Mouse (Mus musculus) inflammation-experienced regulatory T-cells, adult 6 months (primary cell): ENCODE data around the gene Ccdc39. TPM values are rescaled to one million over a fixed set of nuclear protein-coding genes. Genes with fewer than 3 reads are reported as not detected.

ENCODE experiments used
- ATAC-seq: one replicate; pipeline ENCODE4 v1.8.0; 2017
- polyA plus RNA-seq, 3 experiments: library from polyadenylated mRNA; unstranded; fragments of 100-300 nt; shearing (Covaris generic); gene quantifications; one replicate each; pipeline ENCODE4 v1.2.1; 2017

The Ccdc39 gene
- 1 to 10 TPM in 1 of 3 experiments, under 1 TPM in 2; 0.26 to 1.0 (median 0.39) TPM for polyA plus RNA-seq

DNA sequence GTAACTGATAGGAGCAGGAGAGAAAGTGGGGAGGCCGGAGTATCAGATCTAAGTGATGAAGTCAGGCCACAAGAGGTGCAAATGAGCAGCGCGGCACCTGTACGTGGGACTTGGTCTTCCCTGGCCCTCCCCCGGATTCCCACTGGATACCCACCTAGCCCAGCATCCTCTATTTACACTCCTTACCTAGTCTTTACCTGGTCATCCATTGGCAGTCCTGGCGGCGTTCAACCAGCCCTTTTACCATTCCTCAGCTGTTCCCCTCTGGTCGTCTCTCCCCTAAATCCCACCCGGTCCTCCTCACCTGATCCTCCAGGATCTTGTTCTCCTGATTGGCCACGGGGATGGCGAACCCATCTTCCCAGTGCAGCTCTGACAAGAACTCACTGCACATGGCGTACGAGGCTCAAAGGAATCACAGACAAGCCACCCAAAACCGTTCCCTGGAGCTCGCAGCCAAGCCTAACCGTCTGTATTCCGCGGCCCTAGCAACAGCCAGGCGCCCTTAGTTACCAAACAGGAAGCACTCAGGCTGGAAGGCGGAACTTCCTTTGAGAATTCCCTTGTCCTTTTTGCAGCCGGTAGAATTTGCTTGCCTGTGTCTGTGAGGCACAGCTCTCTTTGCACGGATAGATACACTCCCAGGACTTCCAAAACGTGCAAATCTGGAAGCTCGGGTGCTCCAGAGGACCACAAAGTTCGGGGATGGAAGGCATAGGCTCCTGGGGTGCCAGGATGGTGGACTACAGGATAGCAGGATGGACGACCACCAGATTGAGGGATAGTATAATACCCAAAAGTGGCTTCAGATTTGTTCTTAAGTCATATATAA is at the start of gene Ccdc39:
Ccdc39 (minus strand) TSS at position 510 of the 832 bp plus-strand sequence.
- peak; percentile 93 for ATAC-seq

DNA sequence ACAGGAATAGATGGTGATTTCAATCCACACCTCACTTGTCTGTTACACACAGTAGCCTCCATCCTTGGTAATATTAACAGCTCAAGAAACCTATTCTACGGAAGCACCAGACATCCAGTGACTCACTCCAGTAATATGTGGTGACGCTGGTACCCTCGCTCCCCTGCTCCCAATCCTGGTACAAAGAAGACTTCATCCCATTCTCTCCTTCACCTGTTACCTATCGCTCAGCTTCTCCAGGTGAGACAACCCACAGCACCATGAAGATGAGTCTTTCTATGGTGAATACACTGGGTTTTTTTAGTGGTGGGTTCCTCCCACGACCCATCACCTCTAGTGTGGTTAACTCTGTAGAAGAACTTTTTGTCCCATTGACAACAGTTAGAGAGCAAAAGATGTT is 49.3 kb upstream of the Ccdc39 start:
- no peak for ATAC-seq

DNA sequence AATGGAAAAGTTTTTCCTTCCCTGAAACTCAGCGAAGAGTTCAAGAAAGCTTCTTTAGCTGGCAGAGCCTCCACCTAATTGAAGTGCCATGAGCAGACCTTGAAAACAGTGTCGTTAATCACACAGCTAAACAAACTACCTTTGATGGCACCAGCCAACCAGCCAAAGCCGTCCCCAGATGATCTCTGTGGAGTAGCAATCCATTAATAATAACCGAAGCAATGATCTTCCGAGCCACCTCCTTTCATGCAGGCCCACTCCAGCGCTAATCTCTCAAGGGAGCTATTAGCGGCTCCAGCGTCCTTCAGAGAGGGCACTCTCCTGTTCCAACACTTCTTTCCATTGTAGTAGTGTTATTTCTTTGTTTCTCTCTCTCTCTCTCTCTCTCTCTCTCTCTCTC is 43.3 kb upstream of the Ccdc39 start:
- no peak for ATAC-seq

DNA sequence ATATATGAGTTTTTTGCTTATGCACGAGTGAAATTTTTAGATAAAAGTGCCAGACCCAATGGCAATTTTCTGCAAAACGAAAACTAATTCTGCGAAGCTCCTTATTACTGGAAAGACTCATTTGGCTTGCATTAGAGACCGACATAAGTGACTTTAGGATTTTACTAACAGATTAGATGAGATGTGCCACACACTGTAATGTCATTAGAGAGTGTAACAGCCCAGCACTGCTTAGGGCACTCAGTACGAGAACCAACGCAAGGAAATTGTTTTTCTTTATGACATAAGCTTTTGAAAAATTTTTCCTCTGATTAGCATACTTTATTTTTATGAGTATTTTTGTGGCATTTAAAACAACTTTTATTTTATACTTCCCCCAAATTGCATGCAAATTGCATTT is 39.0 kb upstream of the Ccdc39 start:
- ATAC-seq = no peak

DNA sequence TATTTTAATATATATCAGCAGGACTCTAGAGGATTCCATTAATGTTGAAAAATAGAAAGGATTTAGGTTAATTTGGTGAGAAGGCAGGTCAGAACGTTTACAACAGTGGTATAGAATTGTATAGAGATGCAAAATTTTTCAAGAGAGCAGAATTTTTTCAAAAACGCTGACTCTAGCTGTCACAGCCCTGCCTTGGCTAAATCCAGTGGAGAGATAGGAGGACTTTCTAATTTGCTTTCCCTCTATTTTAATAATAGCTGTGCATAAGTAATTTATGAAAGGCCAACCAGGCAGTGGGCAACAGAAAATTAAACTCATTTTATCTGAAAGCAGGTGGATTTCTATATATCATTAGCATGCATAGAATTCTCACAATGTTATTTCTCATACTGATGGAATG is 38.6 kb upstream of the Ccdc39 start:
- no peak for ATAC-seq

DNA sequence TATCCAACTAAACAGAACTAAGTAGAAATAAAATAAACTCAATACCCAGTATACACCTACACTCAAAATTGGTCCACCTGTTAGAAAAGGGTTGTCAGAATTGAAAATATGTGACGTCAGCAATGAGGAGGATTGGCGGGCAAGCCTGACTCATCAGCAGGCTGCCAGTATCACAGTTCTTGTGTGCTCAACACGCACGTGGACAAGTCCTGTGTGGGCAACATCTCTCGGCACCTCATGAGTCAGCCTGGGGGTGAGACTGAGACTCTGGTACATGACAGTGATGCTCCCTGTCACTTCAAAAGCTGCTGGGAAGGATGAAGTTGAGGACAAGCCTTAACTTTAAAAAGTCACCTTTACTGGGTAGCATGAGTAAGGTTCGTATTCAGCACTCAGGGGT is 34.6 kb upstream of the Ccdc39 start:
- no peak for ATAC-seq

DNA sequence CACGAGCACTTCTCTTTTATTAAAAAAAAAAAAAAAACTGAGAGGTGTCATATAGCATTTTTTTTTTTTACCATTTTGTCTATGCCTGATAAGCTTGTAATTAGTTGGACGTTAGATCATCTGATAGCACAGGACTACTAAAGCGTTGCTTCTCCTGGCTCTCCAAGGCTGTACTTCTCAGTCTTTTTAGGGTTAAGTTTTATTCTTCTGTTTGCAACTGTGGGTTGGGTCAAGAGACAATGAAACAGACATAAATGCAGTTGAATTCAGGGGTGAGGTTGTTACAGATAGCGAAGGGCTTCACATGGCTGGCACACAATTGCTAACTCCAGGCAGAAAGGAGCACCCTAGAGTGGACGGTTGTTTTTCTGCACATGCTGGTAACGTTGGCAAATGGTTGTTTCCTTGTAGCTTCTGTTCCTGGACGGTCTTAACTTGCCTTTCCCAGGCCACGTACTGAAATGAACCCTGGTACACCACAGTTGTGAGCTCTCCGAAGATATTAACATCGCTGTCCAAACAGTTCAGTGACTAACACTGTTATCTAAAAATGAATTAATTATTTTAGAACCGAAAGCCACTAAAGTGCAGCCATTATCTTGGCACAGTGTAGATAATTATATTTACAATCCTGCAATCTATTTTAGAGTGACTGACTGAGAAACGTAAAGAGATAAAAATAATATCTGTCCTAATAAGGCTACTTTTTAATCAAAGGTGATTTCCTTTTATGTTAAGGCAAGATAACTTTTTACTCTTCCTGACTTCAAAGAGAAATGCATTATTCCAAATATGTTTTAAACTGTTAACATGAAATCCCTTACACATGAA is 30.6 kb upstream of the Ccdc39 start:
- ATAC-seq = no peak

DNA sequence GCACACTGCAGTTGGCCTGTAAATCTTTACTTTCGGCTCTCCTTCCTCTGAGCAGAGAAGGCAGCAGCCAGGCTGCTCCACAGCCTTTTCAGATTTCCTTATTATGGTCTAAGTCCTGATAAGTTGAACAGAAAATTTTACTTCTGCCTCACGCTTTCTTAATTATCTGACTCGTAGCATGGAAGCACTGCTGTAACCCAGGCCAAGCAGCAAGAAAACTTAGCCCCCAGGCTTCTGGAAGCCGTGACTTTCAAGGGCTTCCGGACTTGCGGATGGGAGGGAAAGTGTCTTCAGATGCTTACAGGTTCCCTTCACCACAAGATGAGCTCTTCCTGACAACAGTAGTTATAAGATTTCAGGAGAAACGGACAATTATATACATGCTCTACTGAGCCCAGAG is 29.7 kb upstream of the Ccdc39 start:
- ATAC-seq = no peak

DNA sequence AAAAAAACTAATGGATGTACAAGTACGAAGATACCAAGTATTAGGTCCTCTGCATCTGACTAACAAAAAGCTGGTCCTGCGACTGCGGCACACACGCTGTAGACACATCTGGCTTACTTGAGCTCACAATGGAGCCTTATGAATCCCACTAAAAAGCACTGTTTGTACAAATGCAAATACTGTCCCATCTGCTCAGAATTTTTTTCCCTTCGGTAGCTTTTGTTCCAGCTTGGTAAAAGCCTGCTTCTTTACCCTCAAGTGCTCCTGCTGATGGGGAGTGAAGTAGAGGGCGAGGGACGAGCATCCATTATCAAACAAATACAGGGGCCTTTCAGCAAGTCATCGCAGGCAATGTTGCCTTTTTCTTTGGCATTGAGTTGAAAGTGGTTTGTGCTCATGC is 29.3 kb upstream of the Ccdc39 start:
- ATAC-seq = no peak

DNA sequence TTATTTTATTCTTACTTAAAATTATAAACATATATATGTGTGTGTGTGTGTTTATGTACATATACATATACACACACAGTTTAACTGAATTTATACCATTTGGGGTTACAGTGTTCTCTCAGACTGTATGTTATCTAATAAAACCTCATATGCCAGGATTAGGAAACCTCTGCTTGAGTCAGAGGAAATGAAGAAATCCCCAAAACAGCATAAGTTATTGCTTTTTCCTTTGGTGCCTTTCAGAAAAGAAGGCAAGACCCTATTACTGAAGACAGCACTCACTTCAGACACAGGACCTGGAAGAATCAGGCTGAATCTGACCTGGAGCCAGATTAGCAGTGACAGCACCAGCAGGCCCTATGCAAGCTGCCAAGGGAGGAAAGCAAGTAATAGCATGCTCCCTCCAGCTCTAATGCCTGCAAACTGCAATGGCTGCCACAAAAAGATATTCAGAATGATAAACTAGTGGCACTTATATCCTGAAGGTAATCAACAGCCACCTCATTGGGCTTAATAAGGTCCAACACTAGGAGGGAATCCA is 20.0 kb upstream of the Ccdc39 start:
- ATAC-seq = no peak

DNA sequence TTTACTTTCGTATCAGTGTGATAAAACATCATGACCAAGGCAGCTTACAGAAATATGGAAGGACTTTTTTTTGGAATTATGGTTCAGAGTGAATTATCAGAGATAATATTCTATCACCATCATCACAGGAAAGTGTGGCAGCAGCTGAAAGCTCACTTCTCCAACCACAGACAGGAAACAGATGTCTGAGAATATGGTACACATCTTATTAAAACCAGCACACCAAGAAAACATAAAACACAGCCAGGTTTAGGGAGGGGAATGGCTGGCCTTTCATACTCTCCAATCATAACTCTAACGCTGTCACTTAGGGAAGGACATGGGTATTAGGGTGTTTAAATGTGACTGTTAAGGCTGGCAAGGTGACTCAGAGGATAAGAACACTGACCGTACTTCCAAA is 14.8 kb upstream of the Ccdc39 start:
- no peak for ATAC-seq

DNA sequence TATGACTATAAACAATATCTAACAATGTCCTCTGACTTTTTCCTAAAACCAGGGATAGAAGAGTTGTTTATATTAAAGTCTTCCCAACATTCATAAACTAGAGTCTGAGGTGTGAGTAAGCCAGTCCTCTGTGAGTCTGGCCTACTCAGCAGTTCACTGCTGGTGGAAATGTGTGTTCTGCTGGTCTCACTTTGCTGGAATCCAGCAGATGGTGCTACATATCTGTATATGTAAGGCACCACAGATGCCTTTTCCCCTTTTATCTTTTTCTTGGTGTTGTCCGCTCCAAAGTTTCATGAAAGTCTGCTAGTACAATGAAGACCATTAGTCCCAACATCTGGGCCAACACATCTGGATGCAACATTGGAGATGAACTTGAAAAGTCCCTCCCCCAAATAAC is 9.0 kb upstream of the Ccdc39 start:
- ATAC-seq = no peak

DNA sequence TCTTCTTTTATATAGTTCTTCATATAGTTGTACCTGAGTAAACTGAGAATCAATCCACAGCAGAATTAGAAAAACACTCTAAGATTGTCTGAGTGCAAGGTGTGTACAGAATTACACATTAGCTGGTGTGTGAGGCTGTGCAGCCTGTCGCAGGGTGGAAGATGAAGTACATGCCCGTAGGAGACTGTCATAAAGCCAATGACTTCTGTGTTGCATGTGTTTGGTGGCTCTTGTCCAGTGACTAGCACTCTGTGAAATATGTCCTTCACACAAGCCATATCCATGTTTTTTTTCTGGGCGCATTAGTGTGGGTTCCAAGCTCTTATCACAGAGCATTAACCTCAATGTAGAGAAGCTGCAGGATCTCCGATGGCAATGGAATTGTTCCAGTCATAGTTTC is 6.7 kb upstream of the Ccdc39 start:
- ATAC-seq = no peak

DNA sequence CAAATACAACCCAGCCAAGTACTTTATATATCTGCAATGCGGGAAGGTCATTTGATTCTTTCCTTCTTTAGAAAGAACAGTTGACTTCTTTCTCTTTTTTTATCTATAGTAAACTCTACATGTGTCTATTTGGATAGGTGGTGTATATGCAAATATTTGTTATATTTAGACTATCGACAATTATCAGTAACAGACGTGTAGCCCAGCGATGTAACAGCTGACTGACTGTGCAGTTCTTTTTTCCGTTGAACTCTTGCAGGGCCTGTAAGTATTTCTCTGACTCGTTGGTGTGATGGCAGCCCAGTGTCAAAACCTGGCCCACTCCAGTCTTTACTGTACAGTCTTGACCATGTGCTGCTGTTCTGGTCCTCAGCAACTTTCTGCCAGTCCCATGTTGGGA is 2.5 kb upstream of the Ccdc39 start:
- no peak for ATAC-seq

DNA sequence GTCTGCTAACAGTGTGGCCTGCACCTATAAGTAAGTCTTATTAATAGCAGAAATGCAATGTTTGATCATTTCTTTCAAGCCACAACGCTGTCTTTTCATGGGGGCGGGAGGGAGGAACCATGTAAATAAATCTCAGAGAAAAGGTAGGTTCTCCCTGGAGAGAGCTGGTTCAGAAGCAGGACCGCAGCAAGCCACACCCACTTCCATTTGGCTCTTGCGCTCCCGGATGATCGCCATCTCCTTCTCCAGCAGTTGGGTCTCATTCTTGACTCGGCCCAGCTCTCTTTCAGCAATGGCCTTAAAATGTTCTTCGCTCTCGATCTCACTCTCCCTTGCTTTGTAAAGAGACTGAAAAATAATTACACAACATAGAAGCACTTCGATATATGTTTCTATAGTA is 5.2 kb downstream of the Ccdc39 start:
- no peak for ATAC-seq

DNA sequence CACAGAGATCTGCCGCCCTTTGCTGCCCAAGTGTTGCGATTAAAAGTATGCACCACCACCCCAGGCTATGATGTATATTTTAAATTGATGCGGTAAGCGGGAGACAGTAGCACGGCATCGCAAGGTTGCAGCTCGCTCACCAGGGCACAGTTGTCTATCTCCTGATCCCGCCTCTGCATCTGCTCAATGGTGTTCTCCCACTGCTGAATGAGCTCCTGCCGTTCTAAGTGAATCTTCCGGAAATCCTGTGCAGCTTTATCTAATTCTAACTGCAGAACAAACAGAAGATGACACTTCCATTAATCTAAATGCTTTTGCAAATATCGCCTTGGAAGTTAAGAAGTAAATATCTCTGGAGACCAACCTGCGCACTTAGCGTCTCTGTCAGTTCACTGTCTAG is 7.5 kb downstream of the Ccdc39 start:
- ATAC-seq = no peak

DNA sequence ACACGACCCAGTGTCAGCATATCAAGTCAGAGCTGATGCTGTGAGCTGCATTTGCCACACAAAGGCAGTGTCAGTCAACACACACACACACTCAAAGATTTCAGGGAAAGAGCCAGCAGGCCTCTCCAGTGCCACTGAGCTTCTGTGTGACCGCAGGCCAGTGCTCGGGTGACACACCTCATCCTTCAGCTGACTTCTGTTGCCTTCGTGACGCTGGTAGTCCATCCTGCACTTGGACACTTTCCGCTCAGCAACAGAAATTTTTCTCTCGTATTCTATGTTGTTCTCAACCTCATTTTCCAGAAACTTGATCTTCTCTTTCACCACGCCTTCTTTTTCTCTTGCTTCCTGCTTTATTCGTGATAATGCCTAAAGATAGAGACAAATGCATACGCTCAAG is 11.8 kb downstream of the Ccdc39 start:
- no peak for ATAC-seq

DNA sequence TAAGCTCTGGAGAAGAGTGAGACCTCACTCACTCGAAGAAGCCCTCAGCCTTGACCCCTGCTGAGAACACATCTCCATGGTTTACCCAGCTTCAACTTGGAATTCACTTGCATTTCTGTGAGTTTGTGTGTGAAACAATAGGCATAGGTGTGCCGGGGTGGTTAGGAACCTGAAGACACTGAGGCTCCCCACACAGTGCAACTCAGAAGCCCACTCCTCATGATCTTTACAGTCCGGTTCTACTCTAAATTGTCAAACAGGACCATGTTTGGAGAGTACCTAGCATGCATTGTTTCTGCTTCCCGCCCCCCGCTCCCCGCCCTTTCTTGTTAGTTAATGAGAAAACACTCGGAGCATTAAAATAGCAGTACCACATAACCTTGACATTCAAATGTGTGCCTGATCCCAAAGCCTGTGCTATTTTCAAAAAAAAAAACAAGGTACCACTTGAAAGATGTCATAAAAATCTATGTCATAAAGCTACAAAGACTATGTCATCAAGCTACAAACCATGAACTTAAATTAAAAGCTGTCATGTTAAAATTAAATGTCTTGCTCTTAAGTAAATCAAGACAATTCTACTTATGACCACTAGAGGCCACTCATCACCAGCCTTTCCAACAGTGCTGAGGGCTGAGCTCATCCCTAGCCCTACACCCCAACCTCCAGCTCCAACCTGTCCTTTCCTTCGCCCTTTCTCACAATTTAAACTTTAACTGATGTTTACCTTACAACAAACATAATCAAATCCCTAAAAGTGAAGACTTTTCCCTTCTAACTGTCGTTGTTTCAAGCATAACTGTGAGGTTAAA is 19.8 kb downstream of the Ccdc39 start:
- peak; percentile 67 for ATAC-seq

DNA sequence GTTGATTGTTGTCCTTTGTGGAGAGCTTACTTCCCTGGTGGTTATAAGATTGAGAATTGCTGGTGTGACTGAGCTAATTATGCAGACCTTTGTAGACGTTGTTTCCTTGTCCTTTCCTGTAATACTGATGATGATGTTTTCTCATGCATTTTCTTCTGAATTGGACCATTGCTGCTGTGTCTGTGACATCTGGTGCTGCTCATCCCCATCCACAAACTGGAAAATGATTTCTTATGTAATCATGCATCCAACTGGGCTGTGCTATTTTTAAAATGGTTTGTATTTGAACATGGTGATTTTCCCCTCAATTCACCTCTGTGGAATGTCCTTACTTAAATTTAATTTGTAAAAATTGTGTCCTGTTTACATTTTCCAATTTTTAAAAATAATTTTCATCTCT is 37.0 kb downstream of the Ccdc39 start:
- ATAC-seq = no peak

DNA sequence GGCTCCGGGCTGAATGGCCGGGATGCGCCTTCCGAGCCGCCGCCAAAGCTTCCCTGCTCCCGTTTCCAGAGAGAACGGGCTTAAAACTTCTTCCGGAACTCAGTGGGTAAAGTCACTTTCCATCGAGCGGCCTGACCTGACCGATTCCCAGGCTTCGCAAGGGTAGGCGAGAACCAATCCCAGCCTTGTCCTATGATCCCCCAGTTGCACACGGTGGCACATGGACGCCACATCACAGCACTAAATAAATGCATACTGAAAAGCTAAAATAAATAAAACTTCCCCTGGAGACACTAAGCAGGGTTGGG is 43.6 kb downstream of the Ccdc39 start:
- ATAC-seq = no peak

DNA sequence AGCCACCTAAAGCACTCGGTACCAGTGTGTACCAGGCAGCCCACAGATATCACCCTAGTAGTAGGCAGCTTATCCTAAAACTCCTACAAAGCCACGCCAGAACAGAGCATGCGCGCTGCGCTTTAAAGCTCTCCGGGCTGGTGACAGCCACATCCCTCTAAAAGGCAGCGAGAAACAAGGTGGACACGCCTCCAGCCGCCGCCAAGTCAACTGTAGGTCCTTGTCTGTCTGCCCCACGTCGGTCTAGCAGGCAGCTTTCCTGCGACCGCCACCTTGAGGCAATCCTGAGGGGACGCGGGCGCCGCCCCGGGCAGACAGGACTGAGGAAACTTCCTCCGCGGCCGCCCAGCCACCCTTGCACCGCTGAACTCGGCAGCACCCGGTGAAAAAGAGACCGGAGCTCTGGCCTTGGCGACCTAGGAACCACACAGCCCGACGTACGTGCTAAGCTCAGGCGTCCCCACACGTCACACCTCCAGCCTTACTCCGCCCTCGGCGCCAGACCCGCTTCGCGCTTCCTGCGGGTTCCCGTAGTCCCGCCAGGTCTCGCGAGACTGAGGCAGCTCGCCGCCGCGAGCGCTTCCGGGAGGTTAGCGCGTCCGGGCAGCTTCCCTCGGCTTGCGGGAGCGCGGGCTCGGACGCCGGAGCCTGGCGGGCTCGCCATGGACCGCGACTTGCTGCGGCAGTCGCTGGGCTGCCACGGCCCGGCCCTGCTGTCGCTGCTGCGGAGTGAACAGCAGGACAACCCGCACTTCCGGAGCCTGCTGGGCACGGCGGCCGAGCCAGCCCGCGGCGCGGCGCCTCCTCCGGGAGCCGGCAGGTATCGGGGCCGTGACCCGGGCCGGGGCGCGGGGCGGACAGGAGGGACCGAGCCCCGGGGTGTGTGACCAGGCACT is 44.2 kb downstream of the Ccdc39 start, which contains the start of gene Ttc14:
Ttc14 (plus strand) TSS at position 216 of the 896 bp plus-strand sequence.
- ATAC-seq = peak; percentile 94

DNA sequence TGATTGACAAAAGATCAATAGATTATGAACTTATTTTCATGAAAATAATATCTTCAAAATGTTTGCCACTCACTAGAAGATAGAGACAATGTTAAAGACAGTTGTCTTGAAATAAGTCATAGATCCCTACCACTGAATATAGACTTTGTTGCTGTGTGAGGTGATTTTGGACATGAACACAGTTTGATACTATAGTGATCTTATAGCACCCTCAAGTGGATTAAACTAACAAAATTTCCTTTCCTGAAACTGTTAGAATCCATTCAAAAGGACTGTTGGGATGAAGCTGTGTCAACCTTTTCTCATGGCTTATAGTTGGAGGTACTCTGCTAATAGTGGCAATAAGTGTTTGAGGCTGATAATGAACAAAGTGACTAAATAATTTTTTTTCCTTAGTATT is 53.1 kb downstream of the Ccdc39 start:
- no peak for ATAC-seq
